Mouse (Mus musculus): ENCODE data around the gene Pip5k1b. TPM values are rescaled to one million over a fixed set of nuclear protein-coding genes. Genes with fewer than 3 reads are reported as not detected.

Pip5k1b gene
- polyA plus RNA-seq, 1 experiment from 2014 or later: 3.4 TPM

- peak overlapping the region; percentile 44 for H3K4me2 ChIP-seq
- 0 out of 2 replicates have a peak, but pooled peaks cover 5% of the 10 kb centered on the region for H3K4me1 ChIP-seq
- no peak overlapping the region for H3K27ac ChIP-seq
- H3K9ac ChIP-seq: no peak overlapping the region
- H3K4me3 ChIP-seq: 0 out of 2 replicates have a peak overlapping the region, but pooled peaks have one; percentile 4
- H3K9me3 ChIP-seq: no peaks in the 10 kb centered on the region
- peak; percentile 81 for ATAC-seq (ENCODE audit: borderline replicate concordance, extremely low read depth, low FRiP score, low TSS enrichment)
- WGBS: 42% methylated on average over 16 of the region's 16 CpGs
- 0 out of 2 replicates have a peak, but pooled peaks cover 3% of the 10 kb centered on the region for H3K36me3 ChIP-seq
- H3K27me3 ChIP-seq: no peaks in the 10 kb centered on the region
These were observed 283.8 kb downstream of the Pip5k1b start for GRCm38 (mm10) chr19:24271746-24272426.

GRCm38 (mm10) chr19:24271326-24271725 is 284.3 kb downstream of the Pip5k1b start:
- Histone ChIP-seq H3K9ac (no peak overlapping the region), H3K4me1 (0 out of 2 replicates have a peak, but pooled peaks cover 5% of the 10 kb centered on the region), H3K36me3 (0 out of 2 replicates have a peak, but pooled peaks cover 5% of the 10 kb centered on the region), H3K9me3 (no peaks in the 10 kb centered on the region), H3K27ac (no peak overlapping the region), H3K4me2 (peak overlapping the region; percentile 44), H3K4me3 (0 out of 2 replicates have a peak overlapping the region, but pooled peaks have one; percentile 4), H3K27me3 (no peaks in the 10 kb centered on the region)
- peak; percentile 76 for ATAC-seq (ENCODE audit: borderline replicate concordance, extremely low read depth, low FRiP score, low TSS enrichment)
- 44% methylated on average over 7 of the region's 7 CpGs for WGBS

DNA sequence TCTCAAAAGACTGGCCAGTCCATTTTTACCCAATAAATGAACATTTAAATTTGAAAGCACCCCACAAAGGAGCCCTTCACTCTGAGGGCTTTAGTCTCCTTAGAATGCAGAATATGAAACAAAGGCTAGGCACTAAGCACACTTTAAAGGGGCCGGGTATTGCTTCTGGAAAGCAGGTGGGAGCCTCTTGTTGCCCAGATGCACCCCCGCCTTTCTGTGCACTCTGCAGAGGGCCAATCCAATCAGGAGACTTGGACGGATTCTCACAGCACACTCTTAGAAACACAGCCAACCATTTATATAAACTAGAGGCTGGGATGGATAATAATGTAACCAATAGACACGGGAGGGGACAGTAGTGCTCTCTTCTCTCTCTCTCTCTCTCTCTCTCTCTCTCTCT is 287.1 kb downstream of the Pip5k1b start:
- no peak for ATAC-seq (ENCODE audit: borderline replicate concordance, extremely low read depth, low FRiP score, low TSS enrichment)
- Histone ChIP-seq H3K4me2 (no peak overlapping the region), H3K36me3 (peaks cover 14% of the 10 kb centered on the region; the same call in 1 of the 2 replicates), H3K4me1 (0 out of 2 replicates have a peak, but pooled peaks cover 10% of the 10 kb centered on the region), H3K9ac (no peak overlapping the region), H3K4me3 (no peak overlapping the region), H3K9me3 (no peaks in the 10 kb centered on the region), H3K27me3 (no peaks in the 10 kb centered on the region), H3K27ac (no peak overlapping the region)
- 59% methylated on average over 4 of the region's 4 CpGs for WGBS

- Histone ChIP-seq H3K27ac (peak overlapping the region; percentile 25), H3K4me1 (0 out of 2 replicates have a peak, but pooled peaks cover 6% of the 10 kb centered on the region), H3K27me3 (no peaks in the 10 kb centered on the region), H3K4me3 (no peak overlapping the region), H3K4me2 (no peak overlapping the region), H3K9ac (no peak overlapping the region), H3K9me3 (no peaks in the 10 kb centered on the region), H3K36me3 (peaks cover 14% of the 10 kb centered on the region; the same call in 1 of the 2 replicates)
- WGBS: 64% methylated on average over 7 of the region's 7 CpGs
- no peak for ATAC-seq (ENCODE audit: borderline replicate concordance, extremely low read depth, low FRiP score, low TSS enrichment)
These were observed 289.4 kb downstream of the Pip5k1b start for GRCm38 (mm10) chr19:24266046-24266830.

GRCm38 (mm10) chr19:24264991-24265390 is 290.7 kb downstream of the Pip5k1b start:
- peaks cover 18% of the 10 kb centered on the region; the same call in 1 of the 2 replicates for H3K36me3 ChIP-seq
- WGBS: 39% methylated on average over 7 of the region's 7 CpGs

GRCm38 (mm10) chr19:24262736-24263135 is 292.9 kb downstream of the Pip5k1b start:
- Histone ChIP-seq H3K36me3 (peaks cover 18% of the 10 kb centered on the region; the same call in 1 of the 2 replicates), H3K4me3 (no peak overlapping the region), H3K9me3 (no peaks in the 10 kb centered on the region), H3K27ac (no peak overlapping the region), H3K27me3 (no peaks in the 10 kb centered on the region), H3K4me2 (no peak overlapping the region), H3K4me1 (peaks cover 21% of the 10 kb centered on the region), H3K9ac (no peak overlapping the region)
- 92% methylated on average over 14 of the region's 14 CpGs for WGBS
- no peak for ATAC-seq (ENCODE audit: borderline replicate concordance, extremely low read depth, low FRiP score, low TSS enrichment)

More at GRCm38 (mm10) chr19:24264991-24265390, 290.7 kb downstream of the Pip5k1b start:
- no peaks in the 10 kb centered on the region for H3K27me3 ChIP-seq
- H3K4me3 ChIP-seq: no peak overlapping the region
- H3K9me3 ChIP-seq: no peaks in the 10 kb centered on the region
- no peak overlapping the region for H3K4me2 ChIP-seq
- no peak overlapping the region for H3K9ac ChIP-seq
- 0 out of 2 replicates have a peak, but pooled peaks cover 5% of the 10 kb centered on the region for H3K4me1 ChIP-seq
- peak; percentile 85; the same call in 1 of the 2 replicates for ATAC-seq (ENCODE audit: borderline replicate concordance, extremely low read depth, low FRiP score, low TSS enrichment)
- no peak overlapping the region for H3K27ac ChIP-seq

DNA sequence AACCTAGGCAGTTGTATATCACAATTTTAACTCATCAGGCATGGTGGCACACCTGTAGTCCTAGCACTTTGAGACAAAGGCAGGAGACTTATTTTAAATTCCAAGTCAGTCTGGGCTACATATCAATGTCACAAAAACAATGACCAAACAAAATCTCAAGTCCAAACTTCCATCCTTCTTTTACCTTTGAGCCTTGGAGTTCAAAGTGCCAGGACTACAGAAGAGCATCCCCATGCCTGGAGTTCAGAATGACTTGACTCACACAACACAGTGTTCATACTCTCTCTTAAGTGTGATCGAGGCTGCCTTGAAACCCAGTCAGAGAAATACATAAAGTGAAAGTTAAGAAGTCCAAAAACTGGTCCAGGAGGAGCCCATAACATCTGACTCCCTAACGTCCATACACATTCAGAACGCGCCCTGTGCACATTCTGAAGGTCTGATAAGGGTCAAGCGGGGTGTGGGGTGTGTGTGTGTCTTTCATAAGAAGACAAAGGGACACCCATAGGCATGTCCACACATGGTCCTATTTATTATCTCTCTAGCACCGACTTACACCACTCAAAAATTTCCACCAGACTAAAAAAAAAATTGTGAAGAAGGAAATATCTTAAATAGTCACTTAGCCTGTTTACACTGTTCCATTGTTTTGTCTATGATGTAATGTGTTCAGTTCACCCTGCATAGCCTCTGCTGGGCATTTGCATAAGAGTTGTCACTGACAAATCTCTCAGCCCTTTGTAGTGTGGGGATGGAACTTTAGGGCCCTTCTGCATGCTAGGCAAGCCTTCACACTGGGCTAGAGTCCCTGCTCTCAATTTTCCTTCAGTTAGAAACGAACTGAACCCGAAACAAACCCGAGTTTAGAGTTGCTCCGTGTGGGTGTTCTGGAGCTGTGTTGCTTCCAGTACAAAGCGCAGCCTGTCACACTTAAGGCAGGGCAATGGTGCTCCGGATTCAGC is 296.0 kb downstream of the Pip5k1b start:
- peak overlapping the region; percentile 80 for H3K27ac ChIP-seq
- H3K9me3 ChIP-seq: no peaks in the 10 kb centered on the region
- no peaks in the 10 kb centered on the region for H3K27me3 ChIP-seq
- H3K4me3 ChIP-seq: no peak overlapping the region
- ATAC-seq (ENCODE audit: borderline replicate concordance, extremely low read depth, low FRiP score, low TSS enrichment): no peak; the same call in 1 of the 2 replicates
- H3K4me2 ChIP-seq: no peak overlapping the region
- H3K36me3 ChIP-seq: 0 out of 2 replicates have a peak, but pooled peaks cover 8% of the 10 kb centered on the region
- peaks cover 17% of the 10 kb centered on the region for H3K4me1 ChIP-seq
- no peak overlapping the region for H3K9ac ChIP-seq
- 57% methylated on average over 12 of the region's 12 CpGs for whole genome bisulfite sequencing

DNA sequence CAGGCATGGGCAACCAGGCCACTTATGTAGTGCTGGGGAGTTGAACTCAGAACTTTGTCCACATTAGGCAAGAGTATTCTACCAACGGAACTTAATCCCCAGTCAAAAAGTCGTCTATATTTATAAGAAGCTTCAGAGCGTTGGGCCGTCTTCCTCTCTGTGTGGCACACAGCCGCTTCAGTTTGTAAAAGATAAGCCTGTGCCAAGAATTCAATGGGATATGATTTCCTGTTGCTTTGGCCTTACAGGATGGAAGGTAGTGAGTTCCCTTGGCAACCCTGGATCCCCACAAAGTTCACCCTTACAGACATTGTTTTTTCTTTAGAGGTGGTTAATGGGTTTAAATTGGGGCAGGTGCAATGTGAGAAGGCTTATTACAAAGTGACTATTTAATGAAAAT is 297.3 kb downstream of the Pip5k1b start:
- H3K4me2 ChIP-seq: no peak overlapping the region
- H3K36me3 ChIP-seq: 0 out of 2 replicates have a peak, but pooled peaks cover 4% of the 10 kb centered on the region
- 19% methylated on average over 5 of the region's 5 CpGs for WGBS
- H3K27me3 ChIP-seq: no peaks in the 10 kb centered on the region
- no peak overlapping the region for H3K9ac ChIP-seq
- peak; percentile 66; the same call in 1 of the 2 replicates for ATAC-seq (ENCODE audit: borderline replicate concordance, extremely low read depth, low FRiP score, low TSS enrichment)
- H3K9me3 ChIP-seq: no peaks in the 10 kb centered on the region
- H3K4me3 ChIP-seq: no peak overlapping the region
- peaks cover 22% of the 10 kb centered on the region for H3K4me1 ChIP-seq
- H3K27ac ChIP-seq: peak overlapping the region; percentile 80

- Histone ChIP-seq H3K27me3 (no peaks in the 10 kb centered on the region), H3K4me2 (no peak overlapping the region), H3K4me1 (peaks cover 25% of the 10 kb centered on the region), H3K36me3 (0 out of 2 replicates have a peak, but pooled peaks cover 4% of the 10 kb centered on the region), H3K4me3 (no peak overlapping the region), H3K27ac (peak overlapping the region; percentile 80), H3K9me3 (no peaks in the 10 kb centered on the region), H3K9ac (no peak overlapping the region)
- 63% methylated on average over 6 of the region's 6 CpGs for WGBS
- ATAC-seq (ENCODE audit: borderline replicate concordance, extremely low read depth, low FRiP score, low TSS enrichment): no peak
These were observed 297.7 kb downstream of the Pip5k1b start for GRCm38 (mm10) chr19:24257962-24258361.

- H3K9me3 ChIP-seq: no peaks in the 10 kb centered on the region
- H3K9ac ChIP-seq: no peak overlapping the region
- peaks cover 39% of the 10 kb centered on the region for H3K4me1 ChIP-seq
- H3K4me2 ChIP-seq: no peak overlapping the region
- H3K27me3 ChIP-seq: no peaks in the 10 kb centered on the region
- H3K4me3 ChIP-seq: no peak overlapping the region
- ATAC-seq (ENCODE audit: borderline replicate concordance, extremely low read depth, low FRiP score, low TSS enrichment): no peak
- H3K27ac ChIP-seq: 0 out of 2 replicates have a peak overlapping the region, but pooled peaks have one; percentile 3
- WGBS: 15% methylated on average over 9 of the region's 9 CpGs
- H3K36me3 ChIP-seq: no peaks in the 10 kb centered on the region
These were observed 301.9 kb downstream of the Pip5k1b start for GRCm38 (mm10) chr19:24253657-24254260.
